Mouse (Mus musculus): ENCODE measurements at regions not wholly inside any gene's neighbourhood (a gene's known extent, or its start where the extent isn't known, plus 50 kb on each side); places are given as distances from the start of the nearest gene placed in this dataset.

- Histone ChIP-seq H3K4me1 (ENCODE audit: control insufficient read depth, insufficient read depth, low read length) (no peaks in the 10 kb centered on the region), H3K27ac (ENCODE audit: insufficient read depth, low read length) (no peak overlapping the region), H3K27me3 (ENCODE audit: control insufficient read depth, insufficient read depth, low read length) (no peaks in the 10 kb centered on the region; the same call in 1 of the 2 replicates), H3K4me3 (replicated peaks; ENCODE audit: insufficient read depth, low read depth, low read length) (no peak overlapping the region)
- WGBS, result 77% methylated on average over 1 of the region's 1 CpGs
- no peak for TF ChIP-seq CTCF (IDR thresholded peaks at IDR 0.05; ENCODE audit: borderline replicate concordance, insufficient read depth, low read depth, low read length)
- no peak for TF ChIP-seq POLR2A (IDR thresholded peaks at IDR 0.05; ENCODE audit: borderline replicate concordance, insufficient read depth, low read length)
- DNase-seq, result no peak
These were observed 266.5 kb upstream of the Trib2 start for GRCm38 (mm10) chr12:16083176-16083575.

DNA sequence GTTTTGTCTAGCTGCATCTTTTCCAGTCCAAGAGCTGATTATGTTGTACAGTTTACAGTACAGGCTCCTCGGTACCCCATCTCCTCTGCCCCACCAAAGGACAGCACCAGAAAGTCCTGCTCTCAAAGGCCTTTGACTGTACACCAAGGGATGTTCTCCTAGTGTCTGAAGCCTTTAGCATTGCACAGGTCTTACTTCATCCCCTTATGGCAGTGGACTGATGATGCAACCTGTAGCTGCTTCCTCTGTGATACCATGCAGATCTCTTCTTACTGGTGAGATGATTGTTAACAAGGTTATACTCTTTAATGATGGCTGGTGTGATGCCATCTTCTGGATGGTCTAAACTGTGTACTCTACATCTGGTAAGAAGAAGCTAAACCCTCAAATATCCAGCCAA is 260.5 kb upstream of the Trib2 start:
- WGBS, result 91% methylated on average over 1 of the region's 1 CpGs
- no peak overlapping the region for H3K4me3 ChIP-seq (replicated peaks; ENCODE audit: insufficient read depth, low read depth, low read length)
- no peaks in the 10 kb centered on the region for H3K27me3 ChIP-seq (ENCODE audit: control insufficient read depth, insufficient read depth, low read length)
- no peak for DNase-seq
- H3K4me1 ChIP-seq (ENCODE audit: control insufficient read depth, insufficient read depth, low read length), result no peaks in the 10 kb centered on the region
- TF ChIP-seq POLR2A (IDR thresholded peaks at IDR 0.05; ENCODE audit: borderline replicate concordance, insufficient read depth, low read length), result no peak
- no peak for TF ChIP-seq CTCF (IDR thresholded peaks at IDR 0.05; ENCODE audit: borderline replicate concordance, insufficient read depth, low read depth, low read length)
- no peak overlapping the region for H3K27ac ChIP-seq (ENCODE audit: insufficient read depth, low read length)

- Histone ChIP-seq H3K4me1 (ENCODE audit: control insufficient read depth, insufficient read depth, low read length) (no peaks in the 10 kb centered on the region), H3K4me3 (replicated peaks; ENCODE audit: insufficient read depth, low read depth, low read length) (no peak overlapping the region), H3K27ac (ENCODE audit: insufficient read depth, low read length) (no peak overlapping the region), H3K27me3 (ENCODE audit: control insufficient read depth, insufficient read depth, low read length) (no peaks in the 10 kb centered on the region)
- DNase-seq, result no peak
- no peak for TF ChIP-seq POLR2A (IDR thresholded peaks at IDR 0.05; ENCODE audit: borderline replicate concordance, insufficient read depth, low read length)
- no peak for TF ChIP-seq CTCF (IDR thresholded peaks at IDR 0.05; ENCODE audit: borderline replicate concordance, insufficient read depth, low read depth, low read length)
- WGBS, result 56% methylated on average over 2 of the region's 2 CpGs
These were observed 259.2 kb upstream of the Trib2 start for GRCm38 (mm10) chr12:16075962-16076361.

DNA sequence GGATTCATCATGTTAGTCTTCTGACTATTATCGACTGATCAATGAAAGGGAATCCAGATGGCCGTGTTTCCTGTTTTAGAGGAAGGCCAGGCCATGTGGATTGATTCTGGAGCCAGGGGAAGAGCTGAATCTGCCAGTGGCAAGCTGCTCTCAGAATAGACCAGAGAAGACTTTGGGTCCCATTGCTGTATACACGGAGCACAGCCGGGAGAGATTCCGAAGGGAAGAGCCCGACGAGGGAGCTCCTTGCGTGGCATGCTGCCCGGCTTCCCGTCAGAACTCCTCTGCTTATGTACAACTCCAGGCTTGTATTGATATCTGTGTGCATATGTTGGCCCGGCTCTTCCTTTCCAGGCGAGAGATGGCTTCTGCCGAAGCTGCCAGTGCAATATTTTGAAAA is 252.2 kb upstream of the Trib2 start:
- WGBS, result 84% methylated on average over 13 of the region's 13 CpGs
- no peak for DNase-seq
- no peaks in the 10 kb centered on the region for H3K27me3 ChIP-seq (ENCODE audit: control insufficient read depth, insufficient read depth, low read length)
- no peaks in the 10 kb centered on the region for H3K4me1 ChIP-seq (ENCODE audit: control insufficient read depth, insufficient read depth, low read length)
- no peak overlapping the region for H3K27ac ChIP-seq (ENCODE audit: insufficient read depth, low read length)
- H3K4me3 ChIP-seq (replicated peaks; ENCODE audit: insufficient read depth, low read depth, low read length), result no peak overlapping the region
- TF ChIP-seq POLR2A (IDR thresholded peaks at IDR 0.05; ENCODE audit: borderline replicate concordance, insufficient read depth, low read length), result no peak
- TF ChIP-seq CTCF (IDR thresholded peaks at IDR 0.05; ENCODE audit: borderline replicate concordance, insufficient read depth, low read depth, low read length), result no peak

DNA sequence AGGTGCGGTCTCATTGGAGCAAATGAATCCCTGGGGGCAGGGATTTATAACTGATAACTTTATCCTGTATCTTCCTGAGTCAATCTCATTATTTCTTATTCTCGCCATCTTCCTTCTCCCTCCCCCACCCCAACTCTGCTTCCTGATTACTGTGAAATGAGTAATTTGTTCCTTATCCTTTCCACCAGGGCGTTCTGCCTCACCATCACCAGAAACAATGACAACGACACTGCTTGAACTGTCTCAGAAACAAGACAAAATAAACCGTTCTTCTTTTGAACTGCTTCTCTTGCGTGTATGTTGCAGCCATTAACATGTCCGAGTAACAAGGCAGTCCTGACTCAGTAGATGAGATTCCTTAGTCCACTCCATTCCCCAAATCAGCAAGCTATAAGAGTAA is 246.0 kb upstream of the Trib2 start:
- Histone ChIP-seq H3K4me3 (replicated peaks; ENCODE audit: insufficient read depth, low read depth, low read length) (no peak overlapping the region), H3K4me1 (ENCODE audit: control insufficient read depth, insufficient read depth, low read length) (no peaks in the 10 kb centered on the region), H3K27ac (ENCODE audit: insufficient read depth, low read length) (no peak overlapping the region), H3K27me3 (ENCODE audit: control insufficient read depth, insufficient read depth, low read length) (no peaks in the 10 kb centered on the region)
- WGBS, result 90% methylated on average over 7 of the region's 7 CpGs
- TF ChIP-seq POLR2A (IDR thresholded peaks at IDR 0.05; ENCODE audit: borderline replicate concordance, insufficient read depth, low read length), result no peak
- no peak for TF ChIP-seq CTCF (IDR thresholded peaks at IDR 0.05; ENCODE audit: borderline replicate concordance, insufficient read depth, low read depth, low read length)
- DNase-seq, result no peak

DNA sequence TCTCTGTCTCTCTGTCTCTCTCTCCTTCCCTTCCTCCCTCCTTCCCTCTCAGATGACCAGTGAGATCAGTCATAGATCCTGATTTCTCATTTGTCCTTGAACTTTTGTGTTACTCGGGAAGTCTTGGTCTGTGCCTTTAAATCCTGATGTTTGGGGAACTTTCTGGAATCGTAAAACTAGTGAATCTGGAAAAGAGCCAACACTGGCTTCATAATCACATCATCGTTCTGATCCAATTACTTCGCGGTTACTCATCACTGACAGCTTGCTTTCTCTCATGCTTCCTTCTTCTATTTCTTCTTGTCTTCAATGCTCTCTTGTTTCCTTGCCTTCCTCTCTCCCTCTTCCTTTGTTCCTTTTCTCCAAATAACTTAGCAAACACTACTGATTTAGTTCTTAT is 243.7 kb upstream of the Trib2 start:
- H3K4me3 ChIP-seq (replicated peaks; ENCODE audit: insufficient read depth, low read depth, low read length), result no peak overlapping the region
- no peak overlapping the region for H3K27ac ChIP-seq (ENCODE audit: insufficient read depth, low read length)
- no peaks in the 10 kb centered on the region for H3K4me1 ChIP-seq (ENCODE audit: control insufficient read depth, insufficient read depth, low read length)
- no peaks in the 10 kb centered on the region for H3K27me3 ChIP-seq (ENCODE audit: control insufficient read depth, insufficient read depth, low read length)
- DNase-seq, result no peak
- 31% methylated on average over 5 of the region's 5 CpGs for WGBS
- TF ChIP-seq POLR2A (IDR thresholded peaks at IDR 0.05; ENCODE audit: borderline replicate concordance, insufficient read depth, low read length), result no peak
- TF ChIP-seq CTCF (IDR thresholded peaks at IDR 0.05; ENCODE audit: borderline replicate concordance, insufficient read depth, low read depth, low read length), result no peak

GRCm38 (mm10) chr12:16058255-16058654 is 241.5 kb upstream of the Trib2 start:
- DNase-seq, result no peak
- Histone ChIP-seq H3K27me3 (ENCODE audit: control insufficient read depth, insufficient read depth, low read length) (no peaks in the 10 kb centered on the region; the same call in 1 of the 2 replicates), H3K27ac (ENCODE audit: insufficient read depth, low read length) (no peak overlapping the region), H3K4me1 (ENCODE audit: control insufficient read depth, insufficient read depth, low read length) (no peaks in the 10 kb centered on the region), H3K4me3 (replicated peaks; ENCODE audit: insufficient read depth, low read depth, low read length) (no peak overlapping the region)
- TF ChIP-seq POLR2A (IDR thresholded peaks at IDR 0.05; ENCODE audit: borderline replicate concordance, insufficient read depth, low read length) (no peak), CTCF (IDR thresholded peaks at IDR 0.05; ENCODE audit: borderline replicate concordance, insufficient read depth, low read depth, low read length) (no peak)
- 90% methylated on average over 3 of the region's 3 CpGs for WGBS

GRCm38 (mm10) chr12:16056831-16057230 is 240.1 kb upstream of the Trib2 start:
- WGBS, result 78% methylated on average over 2 of the region's 2 CpGs
- Histone ChIP-seq H3K4me3 (replicated peaks; ENCODE audit: insufficient read depth, low read depth, low read length) (no peak overlapping the region), H3K27ac (ENCODE audit: insufficient read depth, low read length) (no peak overlapping the region), H3K4me1 (ENCODE audit: control insufficient read depth, insufficient read depth, low read length) (no peaks in the 10 kb centered on the region), H3K27me3 (ENCODE audit: control insufficient read depth, insufficient read depth, low read length) (no peaks in the 10 kb centered on the region; the same call in 1 of the 2 replicates)
- TF ChIP-seq POLR2A (IDR thresholded peaks at IDR 0.05; ENCODE audit: borderline replicate concordance, insufficient read depth, low read length), result no peak
- no peak for TF ChIP-seq CTCF (IDR thresholded peaks at IDR 0.05; ENCODE audit: borderline replicate concordance, insufficient read depth, low read depth, low read length)
- no peak for DNase-seq
